Mouse (Mus musculus): ENCODE data around the gene Fam71d. TPM values are rescaled to one million over a fixed set of nuclear protein-coding genes. Genes with fewer than 3 reads are reported as not detected.

Fam71d gene
- polyA plus RNA-seq, 1 experiment from 2014 or later, result 0.18 TPM

GRCm38 (mm10) chr12:78739633-78740032, 48.3 kb downstream of the Fam71d start:
- WGBS, result 73% methylated on average over 2 of the region's 2 CpGs
- H3K27me3 ChIP-seq, result no peaks in the 10 kb centered on the region
- H3K27ac ChIP-seq, result no peak overlapping the region
- H3K4me3 ChIP-seq (replicated peaks), result no peak overlapping the region
- no peak overlapping the region for H3K4me2 ChIP-seq
- H3K36me3 ChIP-seq (replicated peaks), result no peaks in the 10 kb centered on the region
- no peaks in the 10 kb centered on the region for H3K4me1 ChIP-seq
- ATAC-seq (ENCODE audit: low FRiP score), result no peak
- no peaks in the 10 kb centered on the region for H3K9me3 ChIP-seq
- no peak overlapping the region for H3K9ac ChIP-seq

GRCm38 (mm10) chr12:78740289-78740688, 49.0 kb downstream of the Fam71d start:
- Histone ChIP-seq H3K27me3 (no peaks in the 10 kb centered on the region), H3K27ac (no peak overlapping the region), H3K4me1 (no peaks in the 10 kb centered on the region), H3K36me3 (replicated peaks) (no peaks in the 10 kb centered on the region), H3K9ac (no peak overlapping the region), H3K4me3 (replicated peaks) (no peak overlapping the region), H3K4me2 (no peak overlapping the region), H3K9me3 (no peaks in the 10 kb centered on the region)
- no peak for ATAC-seq (ENCODE audit: low FRiP score)
- WGBS, result 92% methylated on average over 2 of the region's 2 CpGs

- no peak for ATAC-seq (ENCODE audit: low FRiP score)
- H3K36me3 ChIP-seq (replicated peaks), result no peaks in the 10 kb centered on the region
Measured at GRCm38 (mm10) chr12:78746226-78746625, 54.9 kb downstream of the Fam71d start.

DNA sequence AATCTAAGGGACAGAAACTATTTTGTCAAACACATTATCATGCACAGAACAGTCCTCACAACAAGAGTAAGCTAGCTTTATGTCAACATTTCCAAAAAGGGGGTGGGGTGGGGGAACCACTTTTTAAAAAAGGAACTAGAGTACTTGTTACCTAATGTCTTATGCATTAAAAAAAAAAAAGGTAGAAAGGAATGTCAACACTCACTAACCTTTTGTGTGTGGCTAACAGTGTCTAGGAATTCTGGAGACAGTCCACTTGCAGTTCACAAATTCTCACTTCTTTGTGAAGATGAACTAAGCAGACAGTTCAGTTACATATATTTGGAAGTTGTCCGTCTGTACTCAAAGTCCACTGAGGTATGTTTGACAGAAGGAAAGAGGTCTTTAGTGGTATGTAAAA, 56.1 kb downstream of the Fam71d start:
- no peak overlapping the region for H3K27ac ChIP-seq
- peaks cover 4% of the 10 kb centered on the region; the same call in 1 of the 2 replicates for H3K27me3 ChIP-seq
- peaks cover 12% of the 10 kb centered on the region for H3K4me1 ChIP-seq
- H3K4me3 ChIP-seq (replicated peaks), result no peak overlapping the region
- H3K9me3 ChIP-seq, result no peaks in the 10 kb centered on the region
- 47% methylated on average over 1 of the region's 1 CpGs for WGBS
- no peak overlapping the region; the same call in 1 of the 2 replicates for H3K4me2 ChIP-seq
- H3K36me3 ChIP-seq (replicated peaks), result no peaks in the 10 kb centered on the region
- no peak for ATAC-seq (ENCODE audit: low FRiP score)
- H3K9ac ChIP-seq, result no peak overlapping the region

More at GRCm38 (mm10) chr12:78746226-78746625, 54.9 kb downstream of the Fam71d start:
- H3K27me3 ChIP-seq, result peaks cover 4% of the 10 kb centered on the region; the same call in 1 of the 2 replicates
- H3K27ac ChIP-seq, result no peak overlapping the region
- H3K9ac ChIP-seq, result no peak overlapping the region
- peaks cover 12% of the 10 kb centered on the region for H3K4me1 ChIP-seq
- 81% methylated on average over 6 of the region's 6 CpGs for WGBS
- H3K9me3 ChIP-seq, result no peaks in the 10 kb centered on the region
- H3K4me3 ChIP-seq (replicated peaks), result no peak overlapping the region
- H3K4me2 ChIP-seq, result no peak overlapping the region

GRCm38 (mm10) chr12:78748113-78748512, 56.8 kb downstream of the Fam71d start:
- no peak overlapping the region for H3K27ac ChIP-seq
- peak; percentile 36 for ATAC-seq (ENCODE audit: low FRiP score)
- whole genome bisulfite sequencing, result 0% methylated on average over 10 of the region's 10 CpGs
- H3K36me3 ChIP-seq (replicated peaks), result no peaks in the 10 kb centered on the region
- H3K9me3 ChIP-seq, result no peaks in the 10 kb centered on the region
- H3K27me3 ChIP-seq, result peaks cover 4% of the 10 kb centered on the region; the same call in 1 of the 2 replicates
- peak overlapping the region; percentile 92 for H3K4me3 ChIP-seq (replicated peaks)
- H3K4me2 ChIP-seq, result peak overlapping the region; percentile 94
- H3K9ac ChIP-seq, result peak overlapping the region; percentile 64
- peaks cover 12% of the 10 kb centered on the region for H3K4me1 ChIP-seq

- peaks cover 4% of the 10 kb centered on the region; the same call in 1 of the 2 replicates for H3K27me3 ChIP-seq
- ATAC-seq (ENCODE audit: low FRiP score), result peak; percentile 100
- under 1% methylated on average over 84 of the region's 98 CpGs for WGBS
- H3K4me1 ChIP-seq, result peaks cover 12% of the 10 kb centered on the region
- no peaks in the 10 kb centered on the region for H3K36me3 ChIP-seq (replicated peaks)
- H3K9me3 ChIP-seq, result no peaks in the 10 kb centered on the region
- H3K9ac ChIP-seq, result peak within 1 kb of the TSS; percentile 88
- peak within 1 kb of the TSS; percentile 93 for H3K27ac ChIP-seq
- H3K4me2 ChIP-seq, result peak within 1 kb of the TSS; percentile 94
- H3K4me3 ChIP-seq (replicated peaks), result peak within 1 kb of the TSS; percentile 92
Measured at GRCm38 (mm10) chr12:78748557-78749377, 57.4 kb downstream of the Fam71d start, which contains the start of gene Mpp5. Gene Mpp5 (plus strand): TSS chr12:78748907.

DNA sequence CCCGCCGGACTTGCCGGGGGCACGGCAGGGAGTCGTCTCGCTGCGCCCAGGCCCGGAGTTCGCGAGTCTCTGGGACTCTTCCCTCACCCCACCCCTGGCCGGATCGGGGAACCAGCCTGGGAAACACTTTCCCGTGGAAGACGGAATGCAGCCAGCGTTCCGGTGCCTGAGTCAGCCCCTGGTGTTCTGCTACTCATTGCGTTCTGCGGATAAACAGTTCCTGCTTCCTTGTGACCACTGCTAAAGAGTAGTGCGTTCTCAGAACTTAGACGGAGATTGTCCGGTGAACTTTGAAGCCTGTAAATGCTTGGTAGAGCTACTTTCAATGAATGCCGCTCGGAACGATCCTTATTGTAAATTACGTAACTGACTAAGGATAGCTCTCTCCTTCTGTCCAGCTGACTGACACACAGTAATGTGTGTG, 58.1 kb downstream of the Fam71d start:
- peak overlapping the region; percentile 88 for H3K9ac ChIP-seq
- peak; percentile 39; the same call in 1 of the 2 replicates for ATAC-seq (ENCODE audit: low FRiP score)
- WGBS, result under 1% methylated on average over 25 of the region's 25 CpGs
- H3K9me3 ChIP-seq, result no peaks in the 10 kb centered on the region
- peaks cover 4% of the 10 kb centered on the region; the same call in 1 of the 2 replicates for H3K27me3 ChIP-seq
- peak overlapping the region; percentile 93 for H3K27ac ChIP-seq
- peak overlapping the region; percentile 92 for H3K4me3 ChIP-seq (replicated peaks)
- no peaks in the 10 kb centered on the region for H3K36me3 ChIP-seq (replicated peaks)
- H3K4me1 ChIP-seq, result peaks cover 12% of the 10 kb centered on the region
- H3K4me2 ChIP-seq, result peak overlapping the region; percentile 61

GRCm38 (mm10) chr12:78761979-78762378, 70.6 kb downstream of the Fam71d start:
- no peak overlapping the region for H3K27ac ChIP-seq
- ATAC-seq (ENCODE audit: low FRiP score), result no peak
- H3K4me1 ChIP-seq, result no peaks in the 10 kb centered on the region
- no peak overlapping the region for H3K4me3 ChIP-seq (replicated peaks)
- H3K27me3 ChIP-seq, result no peaks in the 10 kb centered on the region
- H3K9ac ChIP-seq, result no peak overlapping the region
- no peaks in the 10 kb centered on the region for H3K36me3 ChIP-seq (replicated peaks)
- H3K4me2 ChIP-seq, result no peak overlapping the region
- H3K9me3 ChIP-seq, result no peaks in the 10 kb centered on the region

GRCm38 (mm10) chr12:78769031-78769713, 77.8 kb downstream of the Fam71d start:
- H3K27ac ChIP-seq, result no peak overlapping the region
- no peak overlapping the region for H3K4me2 ChIP-seq
- no peak overlapping the region for H3K4me3 ChIP-seq (replicated peaks)
- WGBS, result 86% methylated on average over 6 of the region's 6 CpGs
- no peak for ATAC-seq (ENCODE audit: low FRiP score)
- no peak overlapping the region for H3K9ac ChIP-seq
- no peaks in the 10 kb centered on the region for H3K36me3 ChIP-seq (replicated peaks)
- no peaks in the 10 kb centered on the region for H3K27me3 ChIP-seq
- no peaks in the 10 kb centered on the region for H3K9me3 ChIP-seq
- H3K4me1 ChIP-seq, result no peaks in the 10 kb centered on the region

GRCm38 (mm10) chr12:78773211-78773610, 81.9 kb downstream of the Fam71d start:
- Histone ChIP-seq H3K27me3 (no peaks in the 10 kb centered on the region), H3K9me3 (no peaks in the 10 kb centered on the region), H3K36me3 (replicated peaks) (no peaks in the 10 kb centered on the region), H3K9ac (no peak overlapping the region), H3K4me1 (peaks cover 10% of the 10 kb centered on the region), H3K4me3 (replicated peaks) (no peak overlapping the region), H3K27ac (no peak overlapping the region), H3K4me2 (no peak overlapping the region)
- no peak for ATAC-seq (ENCODE audit: low FRiP score)
- 79% methylated on average over 2 of the region's 2 CpGs for WGBS

DNA sequence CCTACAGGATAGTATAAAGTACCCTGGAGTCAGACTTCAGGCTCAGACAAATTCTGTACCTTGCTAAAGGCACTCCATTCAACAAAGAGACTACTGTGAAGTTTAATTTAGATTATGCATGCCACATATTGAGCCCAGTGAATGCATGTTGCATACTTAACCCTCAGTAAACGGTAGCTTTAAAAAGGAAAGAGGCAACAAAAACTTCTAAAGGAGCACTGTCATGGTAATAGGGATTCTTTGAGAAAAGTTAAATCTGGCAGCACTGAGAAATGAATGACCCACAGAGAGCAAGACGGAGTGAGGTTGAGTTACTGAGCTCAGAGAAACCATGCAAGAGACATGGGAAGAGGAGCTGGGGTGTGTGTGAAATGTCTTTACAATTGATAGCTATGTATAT, 86.6 kb downstream of the Fam71d start:
- H3K9ac ChIP-seq, result no peak overlapping the region
- no peaks in the 10 kb centered on the region for H3K36me3 ChIP-seq (replicated peaks)
- no peaks in the 10 kb centered on the region for H3K27me3 ChIP-seq
- H3K4me3 ChIP-seq (replicated peaks), result no peak overlapping the region
- 5% methylated on average over 2 of the region's 2 CpGs for WGBS
- H3K4me2 ChIP-seq, result no peak overlapping the region
- peak overlapping the region; percentile 31; the same call in 1 of the 2 replicates for H3K27ac ChIP-seq
- no peaks in the 10 kb centered on the region for H3K9me3 ChIP-seq
- 0 out of 2 replicates have a peak, but pooled peaks have one; percentile 30 for ATAC-seq (ENCODE audit: low FRiP score)
- peaks cover 19% of the 10 kb centered on the region for H3K4me1 ChIP-seq

DNA sequence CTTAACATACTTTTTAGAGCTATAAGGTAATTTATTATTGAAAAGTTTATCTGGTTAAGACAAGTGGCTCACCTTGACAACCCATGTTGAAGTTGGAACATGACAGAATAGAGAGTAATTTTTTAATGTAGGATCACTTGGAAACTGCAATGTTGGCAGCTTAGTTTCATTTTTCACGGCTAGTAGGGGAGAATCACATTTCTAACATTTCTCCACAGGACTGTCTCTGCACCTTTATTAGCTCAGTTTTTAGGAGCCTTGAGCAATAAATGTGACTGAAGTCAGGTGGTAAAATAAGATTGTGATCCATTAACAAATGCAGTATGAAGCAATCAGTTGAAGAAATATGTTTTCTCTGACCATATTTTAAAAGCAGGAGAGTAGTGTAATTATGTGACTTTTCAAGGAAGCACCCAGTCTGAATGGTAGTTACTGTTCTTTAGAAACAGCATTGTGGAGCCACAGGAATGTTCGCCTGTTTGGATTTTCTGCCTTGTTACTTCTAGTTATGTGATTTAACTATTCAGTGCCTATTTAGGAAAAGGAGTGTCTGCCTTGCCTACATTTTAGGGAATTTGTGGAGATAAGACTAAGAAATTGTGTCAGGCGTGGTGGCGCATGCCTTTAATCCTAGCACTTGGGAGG, 87.2 kb downstream of the Fam71d start:
- H3K9me3 ChIP-seq, result no peaks in the 10 kb centered on the region
- 51% methylated on average over 4 of the region's 4 CpGs for WGBS
- no peak overlapping the region for H3K9ac ChIP-seq
- ATAC-seq (ENCODE audit: low FRiP score), result no peak
- no peaks in the 10 kb centered on the region for H3K36me3 ChIP-seq (replicated peaks)
- peaks cover 19% of the 10 kb centered on the region for H3K4me1 ChIP-seq
- peak overlapping the region; percentile 31; the same call in 1 of the 2 replicates for H3K27ac ChIP-seq
- no peaks in the 10 kb centered on the region for H3K27me3 ChIP-seq
- no peak overlapping the region for H3K4me3 ChIP-seq (replicated peaks)
- H3K4me2 ChIP-seq, result no peak overlapping the region
